ENCODE assay signal across 8 mouse cellular contexts in the genomic region with DNA sequence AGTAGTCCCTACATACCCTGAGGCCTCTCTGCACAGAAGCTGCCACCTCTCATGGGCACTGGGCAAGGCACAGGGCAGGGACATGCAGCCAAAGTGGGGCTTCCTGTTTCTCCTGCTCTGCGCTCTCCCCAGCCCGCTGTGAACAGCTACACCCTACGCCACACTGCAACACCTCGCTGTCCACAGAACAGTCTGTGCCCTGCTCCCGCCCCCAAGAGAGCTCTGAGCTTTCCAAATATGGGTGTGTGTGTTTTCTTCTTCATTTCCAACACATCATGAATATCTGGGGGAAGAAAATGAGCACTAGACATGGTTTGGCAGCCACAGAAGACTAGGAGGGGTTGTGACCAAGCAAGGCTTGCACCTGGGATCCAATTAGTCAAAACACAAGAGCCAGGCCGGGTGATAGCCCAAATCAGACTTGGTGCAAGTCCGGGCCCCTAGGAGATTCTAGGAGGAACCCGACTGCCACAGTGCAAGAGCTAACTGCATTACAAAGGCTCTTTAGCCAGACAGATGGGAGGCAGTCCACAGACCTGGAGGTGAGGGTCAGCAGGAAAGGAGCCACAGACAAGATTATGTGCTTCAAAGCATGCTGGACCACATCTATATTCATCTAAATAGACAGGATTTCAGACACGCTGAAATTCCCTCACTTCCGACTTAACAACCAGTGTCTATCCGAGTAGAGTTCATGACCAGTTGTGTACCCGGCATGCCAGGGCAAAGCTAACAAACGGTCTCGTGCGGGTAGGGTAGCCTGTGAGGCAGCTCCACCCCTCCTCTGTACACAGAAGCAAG. TPM values are rescaled to one million over a fixed set of nuclear protein-coding genes. Genes with fewer than 3 reads are reported as not detected.
DNase-seq lines count a peak whose midpoint lies in the region; ATAC-seq lines count a peak whose summit lies in the region.

No protein-coding gene starts in this region.

- no peak overlapping the region for H3K27ac ChIP-seq in lung, embryonic 16.5 days (ENCODE audit: low read length)

- no peaks in the 10 kb centered on the region for H3K9me3 ChIP-seq in lung, embryonic 16.5 days (ENCODE audit: control insufficient read depth, low read length)

- H3K4me1 ChIP-seq in lung, embryonic 16.5 days (replicated peaks; ENCODE audit: control insufficient read depth, insufficient read depth, low read length), result peaks cover 2% of the 10 kb centered on the region

- intact Hi-C loops in heart, postnatal 10 days (cut with DNase I), result loop anchor here (2.0 to 5.0 kb wide), 2 partner anchors 134 to 280 kb away; no protein-coding TSS in a partner anchor

- peak; percentile 55 for DNase-seq in gastrocnemius, postnatal 25 days
- DNase-seq in gastrocnemius, postnatal 4 days (ENCODE audit: low spot score in 2 of 2), result no peak
- peak; percentile 89 for DNase-seq in right cerebral cortex, adult 18-20 months
- no peak for DNase-seq in right cerebral cortex, postnatal 14 days
- DNase-seq in telencephalon, adult 2 months (ENCODE audit: low read depth, low spot score), result peak; percentile 77
- DNase-seq in embryo, embryonic 9.5 days (ENCODE audit: extremely low spot score), result no peak
- DNase-seq in heart, postnatal 10 days, result no peak

- H3K9ac ChIP-seq in lung, embryonic 16.5 days (ENCODE audit: low read length), result no peak overlapping the region

- H3K4me3 ChIP-seq in lung, embryonic 16.5 days (ENCODE audit: low read length), result no peak overlapping the region

- peak; percentile 39 for ATAC-seq in lung, embryonic 16.5 days (ENCODE audit: low read depth)

- 79% methylated on average over 15 of the region's 15 CpGs for WGBS in lung, embryonic 16.5 days

- H3K36me3 ChIP-seq in lung, embryonic 16.5 days (ENCODE audit: control insufficient read depth, insufficient read depth, low read length), result no peaks in the 10 kb centered on the region

- no peak overlapping the region for H3K4me2 ChIP-seq in lung, embryonic 16.5 days (ENCODE audit: low read depth, low read length)

- H3K27me3 ChIP-seq in lung, embryonic 16.5 days (ENCODE audit: control insufficient read depth, insufficient read depth, low read depth, low read length), result no peaks in the 10 kb centered on the region

RNA-seq across cellular contexts. Expression of gene Ttc7b, which starts 39.8 kb away (rescaled TPM):
- total RNA-seq in gastrocnemius, postnatal 25 days (2021), result 100 to 1,000 TPM in 1 of 2 experiments, 10 to 100 TPM in 1; 98.3 to 136 TPM
- total RNA-seq in gastrocnemius, postnatal 4 days (2021), result 10 to 100 TPM; 56.6 to 59.0 TPM
- polyA plus RNA-seq in lung, embryonic 16.5 days (2015; fragmentation: Nextera tagmentation; extraction: Ambion mirVana), result 3.6 and 3.7 TPM in 2 replicates
- total RNA-seq in heart, postnatal 10 days (2021), result 10 to 100 TPM; 70.5 to 78.3 TPM

Comparison
In these comparisons a context has a peak if more than half of its experiments do, and no peak if none do; other contexts are left out.
1. DNase-seq: peak in gastrocnemius, postnatal 25 days (single experiment), right cerebral cortex, adult 18-20 months (single experiment) and telencephalon, adult 2 months (single experiment); none in gastrocnemius, postnatal 4 days (0 of 2), right cerebral cortex, postnatal 14 days (single experiment), embryo, embryonic 9.5 days (single experiment) and heart, postnatal 10 days (0 of 2).